Mouse (Mus musculus): Measurements from ENCODE around the gene Hdhd5. TPM values are rescaled to one million over a fixed set of nuclear protein-coding genes. Genes with fewer than 3 reads are reported as not detected.
A peak's percentile ranks its signal among the peaks of the same experiment; 100 is the strongest.

Gene Hdhd5
- polyA plus RNA-seq, 1 experiment from 2014 or later, result 15.7 TPM

- H3K4me2 ChIP-seq, result no peak overlapping the region
- no peak overlapping the region for H3K27ac ChIP-seq
- no peak overlapping the region for H3K4me3 ChIP-seq
- no peaks in the 10 kb centered on the region for H3K9me3 ChIP-seq (replicated peaks)
- WGBS, result 88% methylated on average over 5 of the region's 5 CpGs
- H3K36me3 ChIP-seq (ENCODE audit: poor library complexity, severe bottlenecking), result peaks cover 68% of the 10 kb centered on the region
- no peaks in the 10 kb centered on the region for H3K27me3 ChIP-seq
- no peak for ATAC-seq
- H3K4me1 ChIP-seq, result no peaks in the 10 kb centered on the region
- H3K9ac ChIP-seq, result no peak overlapping the region
Measured at GRCm38 (mm10) chr6:120519647-120520046, 11.5 kb downstream of the Hdhd5 start.

GRCm38 (mm10) chr6:120517311-120517710, 13.8 kb downstream of the Hdhd5 start:
- no peak overlapping the region for H3K4me3 ChIP-seq
- no peaks in the 10 kb centered on the region for H3K4me1 ChIP-seq
- H3K27ac ChIP-seq, result no peak overlapping the region
- H3K9ac ChIP-seq, result no peak overlapping the region
- no peaks in the 10 kb centered on the region for H3K27me3 ChIP-seq
- peaks cover 77% of the 10 kb centered on the region for H3K36me3 ChIP-seq (ENCODE audit: poor library complexity, severe bottlenecking)
- no peak for ATAC-seq
- H3K4me2 ChIP-seq, result no peak overlapping the region
- WGBS, result 89% methylated on average over 5 of the region's 5 CpGs
- H3K9me3 ChIP-seq (replicated peaks), result no peaks in the 10 kb centered on the region

DNA sequence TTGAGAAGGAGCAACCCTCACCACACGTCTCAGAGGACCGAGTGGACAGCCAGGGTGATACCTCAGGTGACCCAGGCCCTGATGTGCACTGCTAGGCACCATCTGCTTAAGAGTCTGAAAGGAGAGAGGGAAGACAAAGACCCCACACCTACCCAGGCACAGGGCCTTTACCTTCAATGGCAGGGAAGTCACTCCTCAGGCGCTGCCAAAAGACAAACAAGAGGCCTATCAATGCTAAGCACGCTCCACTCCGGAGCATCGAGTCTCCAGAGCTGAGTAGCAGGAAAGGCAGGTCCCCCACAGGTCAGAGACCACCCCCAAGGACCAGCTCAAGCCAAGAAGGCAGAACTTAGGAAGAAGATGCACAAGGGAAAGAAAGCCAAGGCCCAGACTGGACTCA, 14.2 kb downstream of the Hdhd5 start:
- Histone ChIP-seq H3K9ac (no peak overlapping the region), H3K4me2 (no peak overlapping the region), H3K9me3 (replicated peaks) (no peaks in the 10 kb centered on the region), H3K27ac (no peak overlapping the region), H3K27me3 (no peaks in the 10 kb centered on the region), H3K4me1 (no peaks in the 10 kb centered on the region), H3K4me3 (no peak overlapping the region), H3K36me3 (ENCODE audit: poor library complexity, severe bottlenecking) (peaks cover 73% of the 10 kb centered on the region)
- no peak for ATAC-seq
- 86% methylated on average over 6 of the region's 6 CpGs for WGBS

GRCm38 (mm10) chr6:120516422-120516821, 14.7 kb downstream of the Hdhd5 start:
- Histone ChIP-seq H3K27me3 (no peaks in the 10 kb centered on the region), H3K4me3 (no peak overlapping the region), H3K36me3 (ENCODE audit: poor library complexity, severe bottlenecking) (peaks cover 73% of the 10 kb centered on the region), H3K4me1 (no peaks in the 10 kb centered on the region), H3K9ac (no peak overlapping the region), H3K27ac (no peak overlapping the region), H3K4me2 (no peak overlapping the region), H3K9me3 (replicated peaks) (no peaks in the 10 kb centered on the region)
- ATAC-seq, result no peak
- 95% methylated on average over 4 of the region's 4 CpGs for WGBS

DNA sequence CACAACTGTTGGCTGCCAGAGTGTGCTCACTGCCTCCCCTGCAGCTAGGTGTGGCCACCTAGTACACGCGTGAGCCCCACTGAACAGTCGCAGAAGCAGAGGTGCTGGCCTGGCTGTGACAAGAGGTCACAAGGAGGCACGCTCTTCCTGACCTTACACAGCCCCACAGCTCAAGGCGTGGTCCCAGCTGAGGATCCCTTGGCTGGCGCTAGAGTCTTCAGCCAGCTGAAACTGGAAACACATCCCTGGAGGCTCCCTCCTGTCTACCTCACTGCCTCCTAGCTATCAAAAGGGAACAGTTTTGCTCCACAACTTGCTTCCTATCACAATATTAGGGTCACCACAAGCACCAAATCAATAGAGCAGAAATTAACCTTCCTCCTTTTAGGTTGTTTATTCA, 19.9 kb downstream of the Hdhd5 start:
- ATAC-seq, result no peak
- Histone ChIP-seq H3K36me3 (ENCODE audit: poor library complexity, severe bottlenecking) (peaks cover 65% of the 10 kb centered on the region), H3K4me1 (no peaks in the 10 kb centered on the region), H3K4me2 (no peak overlapping the region), H3K9me3 (replicated peaks) (no peaks in the 10 kb centered on the region), H3K27ac (no peak overlapping the region), H3K4me3 (no peak overlapping the region), H3K27me3 (no peaks in the 10 kb centered on the region), H3K9ac (no peak overlapping the region)
- 95% methylated on average over 6 of the region's 6 CpGs for WGBS

GRCm38 (mm10) chr6:120510425-120510824, 20.7 kb downstream of the Hdhd5 start:
- no peaks in the 10 kb centered on the region for H3K27me3 ChIP-seq
- H3K36me3 ChIP-seq (ENCODE audit: poor library complexity, severe bottlenecking), result peaks cover 65% of the 10 kb centered on the region
- H3K27ac ChIP-seq, result no peak overlapping the region
- no peak overlapping the region for H3K4me3 ChIP-seq
- no peak overlapping the region for H3K4me2 ChIP-seq
- no peak for ATAC-seq
- no peaks in the 10 kb centered on the region for H3K9me3 ChIP-seq (replicated peaks)
- 92% methylated on average over 8 of the region's 8 CpGs for WGBS
- H3K4me1 ChIP-seq, result 0 out of 2 replicates have a peak, but pooled peaks cover 4% of the 10 kb centered on the region
- no peak overlapping the region for H3K9ac ChIP-seq

DNA sequence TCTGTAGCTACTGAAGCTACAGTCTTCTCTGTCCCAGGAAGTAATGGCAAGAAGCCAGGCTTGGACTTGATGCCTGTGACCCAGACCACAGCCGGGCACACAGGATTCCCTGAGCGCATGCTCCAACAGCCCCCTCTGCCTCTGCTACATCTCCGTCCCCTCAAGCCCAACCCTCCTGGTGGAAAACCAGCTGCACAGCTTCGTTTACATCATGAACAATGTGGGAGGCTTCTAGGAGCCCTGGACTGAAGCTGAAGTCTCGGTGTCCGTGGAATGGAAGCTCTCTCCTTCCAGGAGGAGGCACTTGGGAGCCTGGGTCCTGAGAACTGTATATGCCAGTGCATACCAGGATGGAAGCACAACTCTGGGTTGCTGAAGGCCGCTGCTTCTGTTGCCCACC, 21.1 kb downstream of the Hdhd5 start:
- H3K9me3 ChIP-seq (replicated peaks), result no peaks in the 10 kb centered on the region
- H3K36me3 ChIP-seq (ENCODE audit: poor library complexity, severe bottlenecking), result peaks cover 65% of the 10 kb centered on the region
- no peak overlapping the region for H3K27ac ChIP-seq
- no peak overlapping the region for H3K4me3 ChIP-seq
- ATAC-seq, result no peak
- WGBS, result 92% methylated on average over 7 of the region's 7 CpGs
- H3K27me3 ChIP-seq, result no peaks in the 10 kb centered on the region
- H3K9ac ChIP-seq, result no peak overlapping the region
- H3K4me1 ChIP-seq, result 0 out of 2 replicates have a peak, but pooled peaks cover 7% of the 10 kb centered on the region
- H3K4me2 ChIP-seq, result no peak overlapping the region

DNA sequence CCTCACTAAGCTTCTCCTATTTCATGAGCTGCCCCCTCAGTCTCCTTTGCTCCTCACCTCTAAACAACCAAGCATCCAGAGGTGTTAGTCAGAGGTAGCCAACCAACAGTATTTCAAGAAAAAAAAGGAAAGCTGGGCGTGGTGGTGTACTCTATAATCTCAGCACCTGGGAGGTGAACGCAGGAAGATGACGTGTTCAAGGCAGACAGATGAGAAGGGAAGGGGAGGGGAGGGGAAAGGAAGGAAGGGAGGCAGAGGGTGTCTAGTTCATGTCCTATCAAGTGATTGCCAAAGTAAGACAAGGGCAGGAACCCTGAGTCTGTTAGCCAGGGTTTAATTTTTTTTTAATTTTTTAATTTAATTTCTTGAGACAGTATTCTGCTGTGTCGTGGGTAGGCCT, 22.5 kb downstream of the Hdhd5 start:
- Histone ChIP-seq H3K4me2 (no peak overlapping the region), H3K9ac (no peak overlapping the region), H3K9me3 (replicated peaks) (no peaks in the 10 kb centered on the region), H3K36me3 (ENCODE audit: poor library complexity, severe bottlenecking) (peaks cover 54% of the 10 kb centered on the region), H3K4me3 (no peak overlapping the region), H3K27ac (no peak overlapping the region), H3K4me1 (0 out of 2 replicates have a peak, but pooled peaks cover 7% of the 10 kb centered on the region), H3K27me3 (no peaks in the 10 kb centered on the region)
- no peak for ATAC-seq
- 86% methylated on average over 4 of the region's 4 CpGs for WGBS

DNA sequence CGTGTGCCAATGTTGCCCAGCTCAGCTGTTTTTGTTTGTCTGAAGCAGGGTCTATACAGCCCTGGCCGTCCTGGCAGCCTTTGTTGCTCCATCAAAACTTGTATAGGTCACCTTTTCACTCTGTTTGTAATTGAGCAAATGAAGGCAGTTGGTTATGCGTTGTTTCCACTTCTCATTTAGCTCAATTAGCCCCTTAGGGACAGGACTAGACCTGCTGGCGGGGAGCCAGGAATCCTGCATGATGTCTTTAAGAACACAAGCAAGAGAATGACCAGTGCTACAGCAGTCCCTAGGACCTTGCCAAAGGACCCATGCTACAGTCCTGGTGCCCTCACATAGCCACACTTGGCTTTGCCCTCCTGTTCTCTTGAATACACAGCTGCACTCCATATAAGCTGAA, 25.6 kb downstream of the Hdhd5 start:
- peaks cover 30% of the 10 kb centered on the region for H3K36me3 ChIP-seq (ENCODE audit: poor library complexity, severe bottlenecking)
- peaks cover 2% of the 10 kb centered on the region; the same call in 1 of the 2 replicates for H3K9me3 ChIP-seq (replicated peaks)
- no peak overlapping the region for H3K4me3 ChIP-seq
- WGBS, result 41% methylated on average over 4 of the region's 4 CpGs
- no peak overlapping the region for H3K9ac ChIP-seq
- no peak overlapping the region for H3K4me2 ChIP-seq
- H3K27ac ChIP-seq, result no peak overlapping the region
- H3K4me1 ChIP-seq, result 0 out of 2 replicates have a peak, but pooled peaks cover 7% of the 10 kb centered on the region
- ATAC-seq, result no peak
- H3K27me3 ChIP-seq, result no peaks in the 10 kb centered on the region

DNA sequence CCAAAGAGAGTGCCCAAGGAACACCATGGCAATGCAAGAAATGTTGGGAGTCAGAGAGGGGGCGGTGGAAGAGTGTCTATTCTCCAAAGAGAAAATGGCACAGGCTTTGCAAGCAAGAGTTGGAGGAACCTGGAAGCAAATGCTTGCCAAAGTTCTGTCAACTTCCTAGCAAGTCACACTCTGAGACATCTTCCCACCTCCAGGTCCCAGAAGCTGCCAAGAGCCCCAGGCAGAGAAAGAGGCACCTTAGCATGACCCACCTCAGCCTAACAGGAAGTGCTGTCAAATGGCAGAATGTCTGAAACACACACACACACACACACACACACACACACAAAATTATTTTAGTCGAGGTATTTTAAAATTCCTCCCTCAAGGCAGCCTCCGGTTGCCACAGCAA, 27.1 kb downstream of the Hdhd5 start:
- no peak for ATAC-seq
- H3K4me3 ChIP-seq, result no peak overlapping the region
- 67% methylated on average over 3 of the region's 3 CpGs for WGBS
- peaks cover 6% of the 10 kb centered on the region; the same call in 1 of the 2 replicates for H3K9me3 ChIP-seq (replicated peaks)
- H3K4me1 ChIP-seq, result 0 out of 2 replicates have a peak, but pooled peaks cover 7% of the 10 kb centered on the region
- no peak overlapping the region for H3K4me2 ChIP-seq
- H3K27ac ChIP-seq, result no peak overlapping the region
- H3K27me3 ChIP-seq, result no peaks in the 10 kb centered on the region
- no peak overlapping the region for H3K9ac ChIP-seq
- H3K36me3 ChIP-seq (ENCODE audit: poor library complexity, severe bottlenecking), result peaks cover 15% of the 10 kb centered on the region

GRCm38 (mm10) chr6:120496544-120496943, 34.6 kb downstream of the Hdhd5 start:
- Histone ChIP-seq H3K4me1 (peaks cover 21% of the 10 kb centered on the region), H3K9me3 (replicated peaks) (peaks cover 6% of the 10 kb centered on the region; the same call in 1 of the 2 replicates), H3K27me3 (peaks cover 16% of the 10 kb centered on the region), H3K4me3 (no peak overlapping the region), H3K4me2 (no peak overlapping the region), H3K27ac (no peak overlapping the region), H3K9ac (no peak overlapping the region), H3K36me3 (ENCODE audit: poor library complexity, severe bottlenecking) (no peaks in the 10 kb centered on the region)
- 62% methylated on average over 3 of the region's 3 CpGs for WGBS
- no peak for ATAC-seq

DNA sequence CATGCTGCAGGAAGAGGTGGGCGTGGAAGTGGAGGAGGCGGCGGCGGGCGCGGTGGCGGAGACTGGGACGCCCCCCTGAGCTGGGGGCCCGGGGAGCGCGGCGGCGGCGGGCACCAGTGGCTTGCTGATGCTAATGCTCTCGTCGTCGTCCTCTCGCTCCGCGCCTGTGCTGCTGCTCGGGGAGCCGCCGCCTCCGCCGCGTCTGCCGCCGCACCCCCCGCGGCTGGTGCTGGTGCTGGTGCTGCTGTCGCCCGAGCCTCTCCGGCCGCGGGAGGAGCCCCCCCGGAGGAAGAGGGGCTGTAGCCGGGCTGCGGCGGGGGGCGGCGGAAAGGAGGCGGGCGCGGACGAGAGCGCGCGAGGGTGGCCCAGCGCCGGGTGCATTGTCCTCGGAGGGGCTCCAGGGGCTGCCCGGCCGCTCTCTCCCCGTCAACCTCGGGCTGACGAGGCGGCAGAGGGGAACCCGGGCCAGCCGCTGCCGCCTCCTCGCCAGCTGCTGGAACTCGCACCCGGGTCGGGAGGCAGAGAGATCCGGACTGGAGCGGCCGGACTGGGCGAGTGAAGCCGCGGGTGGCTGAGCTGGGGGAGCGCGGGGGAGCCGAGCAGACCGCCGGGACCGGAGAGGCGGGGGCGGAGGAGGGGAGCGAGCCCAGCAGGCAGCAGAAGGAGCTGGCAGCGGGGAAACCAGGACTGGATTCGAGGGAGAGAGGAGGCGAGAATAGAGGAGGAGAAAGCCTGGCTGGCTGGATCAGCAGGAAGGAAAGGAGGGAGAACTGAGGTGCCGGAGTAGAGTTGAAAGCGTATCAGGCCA, 37.5 kb downstream of the Hdhd5 start, which contains the start of gene Tmem121b:
TSS of gene Tmem121b (minus strand) at position 434 of the 808 bp plus-strand sequence.
- WGBS, result under 1% methylated on average over 48 of the region's 84 CpGs
- Histone ChIP-seq H3K4me3 (peak within 1 kb of the TSS; percentile 76), H3K36me3 (ENCODE audit: poor library complexity, severe bottlenecking) (no peaks in the 10 kb centered on the region), H3K4me2 (peak within 1 kb of the TSS; percentile 81), H3K27ac (peak within 1 kb of the TSS; percentile 95), H3K4me1 (peaks cover 43% of the 10 kb centered on the region), H3K9me3 (replicated peaks) (no peaks in the 10 kb centered on the region), H3K9ac (peak within 1 kb of the TSS; percentile 87), H3K27me3 (peaks cover 17% of the 10 kb centered on the region)
- peak; percentile 90 for ATAC-seq

Measured in forebrain, embryonic 13.5 days (tissue).